Mouse (Mus musculus) spleen, postnatal 36 days (tissue): Measurements from ENCODE around the gene Zfp866.

ENCODE experiments used
- DNase-seq, 2 experiments: peaks; one replicate each; pipeline ENCODE4 v3.0.0; 2022; ENCODE audit warnings: low spot score in 2 of 2, mixed read lengths in 1 of 2

Zfp866 gene

GRCm38 (mm10) chr8:69797661-69798060 is 6.7 kb upstream of the Zfp866 start:
- DNase-seq, result no peak

- DNase-seq, result no peak
These were observed 5.9 kb upstream of the Zfp866 start for GRCm38 (mm10) chr8:69796721-69797345.

- DNase-seq, result no peak
These were observed 3.9 kb upstream of the Zfp866 start for GRCm38 (mm10) chr8:69794901-69795300.

GRCm38 (mm10) chr8:69794096-69794495 is 3.1 kb upstream of the Zfp866 start:
- DNase-seq, result no peak

GRCm38 (mm10) chr8:69793666-69794065 is 2.7 kb upstream of the Zfp866 start:
- no peak for DNase-seq

DNA sequence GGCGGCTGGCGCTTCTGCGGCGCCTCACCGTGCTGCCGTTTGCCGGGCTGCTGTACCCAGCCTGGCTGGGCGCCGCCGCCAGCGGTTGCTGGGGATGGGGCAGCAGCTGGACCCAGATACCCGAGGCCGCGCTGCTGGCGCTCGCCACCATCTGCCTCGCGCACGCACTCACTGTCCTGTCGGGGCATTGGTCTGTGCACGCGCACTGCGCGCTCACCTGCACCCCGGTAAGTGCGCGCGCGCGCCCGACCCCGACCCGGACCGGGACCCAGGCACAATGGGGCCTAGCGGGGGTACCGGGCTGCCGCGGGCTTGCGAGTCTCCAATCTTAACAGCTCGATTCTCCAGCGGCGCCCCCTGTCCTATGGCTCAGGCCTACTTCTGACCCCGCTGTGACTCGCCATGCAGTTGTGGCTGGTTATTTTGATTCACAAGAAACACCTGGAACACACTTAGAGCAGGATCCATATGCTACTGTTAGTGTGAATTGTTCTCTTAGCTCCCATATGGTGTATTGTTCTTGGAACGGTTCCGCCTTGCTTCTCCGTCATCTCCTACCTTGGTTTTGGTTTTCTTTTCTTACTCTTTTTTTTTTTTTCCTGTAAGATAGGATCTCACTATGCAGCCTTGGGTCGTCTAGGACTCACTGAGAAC is 564 bp upstream of the Zfp866 start:
- peak; percentile 32 to 36 for DNase-seq

GRCm38 (mm10) chr8:69790364-69790763 is 614 bp downstream of the Zfp866 start:
- DNase-seq, result no peak

- DNase-seq, result no peak
These were observed 1.2 kb downstream of the Zfp866 start for GRCm38 (mm10) chr8:69789731-69790130.

DNA sequence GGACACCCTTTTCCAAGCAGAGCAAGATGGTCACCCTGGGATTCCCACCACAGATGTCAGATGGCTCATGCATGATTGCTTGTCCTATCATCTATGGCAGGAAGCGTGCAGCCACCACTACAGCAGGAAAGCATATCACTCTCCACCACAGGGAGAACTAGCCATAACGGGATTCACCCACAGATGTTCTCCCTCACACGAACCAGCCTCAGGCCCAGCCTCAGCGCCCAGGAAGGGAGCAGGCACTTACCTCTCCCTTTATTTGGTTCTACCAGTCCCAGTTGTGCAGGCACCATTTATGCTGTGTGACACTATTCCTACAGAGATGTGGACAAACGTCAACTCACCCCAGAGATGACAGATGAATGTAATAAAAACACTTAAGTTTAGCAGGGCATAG is 1.9 kb downstream of the Zfp866 start:
- no peak for DNase-seq

- DNase-seq, result no peak
These were observed 13.9 kb downstream of the Zfp866 start for GRCm38 (mm10) chr8:69777111-69777510.

GRCm38 (mm10) chr8:69775149-69775534 is 15.8 kb downstream of the Zfp866 start:
- DNase-seq, result no peak

DNA sequence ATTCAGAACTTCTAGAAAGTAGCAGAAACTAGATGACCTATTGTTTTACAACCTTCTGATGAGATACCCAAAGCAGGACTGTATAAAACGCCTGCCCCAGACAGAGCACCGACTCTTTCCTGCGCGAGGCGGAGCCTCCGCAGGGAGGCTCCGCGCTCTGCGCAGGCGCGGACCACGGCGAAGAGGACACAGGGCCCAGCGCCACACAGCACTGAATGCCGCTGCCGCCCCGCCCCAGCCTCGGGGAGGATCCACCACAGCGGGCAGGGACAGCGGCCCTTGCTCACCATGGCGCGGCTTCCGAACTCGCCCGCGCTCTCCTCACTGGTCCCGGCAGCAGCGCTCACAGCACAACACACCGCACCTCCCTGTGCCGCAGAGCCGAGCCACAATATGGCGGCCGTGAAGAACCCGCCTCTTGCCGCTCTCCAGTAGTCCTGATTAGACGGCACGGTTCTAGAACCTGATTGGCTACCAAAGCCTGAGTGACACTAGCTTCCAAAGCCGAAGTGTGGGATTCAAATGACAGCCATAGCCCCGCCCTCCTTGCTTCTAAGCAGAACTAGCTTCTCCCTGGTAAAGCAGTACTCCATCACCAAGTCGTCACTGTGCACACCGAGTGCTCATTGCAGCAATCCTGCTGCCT is 16.4 kb downstream of the Zfp866 start, which contains the start of gene Gm20422:
Gene Gm20422 (minus strand): TSS at position 384 of the 646 bp plus-strand sequence.
- peak; percentile 91 to 94 for DNase-seq

- no peak for DNase-seq
These were observed 18.9 kb downstream of the Zfp866 start for GRCm38 (mm10) chr8:69772106-69772505.

- no peak for DNase-seq
These were observed 19.8 kb downstream of the Zfp866 start for GRCm38 (mm10) chr8:69771221-69771620.

GRCm38 (mm10) chr8:69761814-69762445 is 29.0 kb downstream of the Zfp866 start:
- no peak for DNase-seq

DNA sequence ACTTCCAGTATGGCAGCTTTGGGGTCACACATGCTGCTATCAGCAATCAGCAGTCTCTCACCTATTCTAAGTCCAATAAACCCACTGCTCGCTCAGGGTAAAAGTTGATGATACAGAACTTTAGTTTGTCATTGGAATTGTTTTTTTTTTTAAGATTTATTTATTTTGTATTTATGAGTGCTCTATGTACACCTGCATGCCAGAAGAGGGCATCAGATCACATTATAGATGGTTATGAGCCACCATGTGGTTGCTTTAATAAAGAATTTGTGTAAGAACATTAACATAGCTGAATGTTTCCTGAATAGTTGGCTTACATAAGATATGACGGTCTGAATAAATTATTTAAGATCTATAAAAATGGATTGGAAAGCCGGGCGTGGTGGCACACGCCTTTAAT is 32.7 kb downstream of the Zfp866 start:
- DNase-seq, result no peak

- no peak for DNase-seq
These were observed 38.5 kb downstream of the Zfp866 start for GRCm38 (mm10) chr8:69752437-69752836.

DNA sequence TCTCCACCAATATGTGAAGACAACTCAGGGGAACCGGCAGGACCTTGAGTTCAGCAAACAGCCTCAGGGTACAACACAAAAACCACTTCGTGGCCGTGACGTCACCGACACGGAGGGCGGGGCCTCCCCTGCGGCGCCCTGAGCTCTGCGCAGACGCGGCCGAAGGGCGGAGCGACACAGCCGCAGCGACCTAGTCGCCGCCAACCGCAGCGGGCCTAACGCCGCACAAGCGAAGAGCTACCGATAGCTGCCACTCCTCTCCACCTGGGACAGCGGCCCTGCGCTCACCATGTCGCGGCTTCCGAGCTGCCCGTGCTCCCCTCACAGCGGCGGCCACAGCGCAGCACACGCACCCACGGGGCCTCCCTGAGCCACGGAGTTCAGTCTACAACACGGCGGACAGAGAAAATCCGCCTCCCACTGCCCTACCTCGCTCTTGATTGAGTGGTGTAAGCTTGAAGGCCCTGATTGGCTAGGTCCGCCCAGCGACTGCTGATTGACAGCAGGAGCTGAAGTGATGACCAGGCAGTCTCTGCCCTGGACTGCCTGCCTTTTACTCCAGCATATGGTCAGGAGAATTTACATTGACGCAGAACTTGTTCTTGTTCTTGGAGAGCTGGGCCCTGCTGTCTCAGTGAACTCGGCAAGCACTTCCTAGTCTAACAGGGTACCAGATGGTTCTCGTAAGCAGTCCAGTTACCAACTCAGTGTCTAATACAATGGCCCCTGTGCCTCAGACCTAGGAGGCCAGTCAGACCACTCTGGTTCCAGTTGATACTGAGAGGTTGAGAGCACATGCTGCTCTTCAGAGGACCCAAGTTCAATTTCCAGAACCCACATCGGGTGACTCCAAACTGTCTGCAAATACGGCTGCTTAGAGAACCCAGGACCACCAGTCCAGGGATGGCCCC is 41.2 kb downstream of the Zfp866 start, which contains the start of gene Zfp963:
Gene Zfp963 (minus strand): TSS at position 427 of the 911 bp plus-strand sequence.
- peak; percentile 94 for DNase-seq

DNA sequence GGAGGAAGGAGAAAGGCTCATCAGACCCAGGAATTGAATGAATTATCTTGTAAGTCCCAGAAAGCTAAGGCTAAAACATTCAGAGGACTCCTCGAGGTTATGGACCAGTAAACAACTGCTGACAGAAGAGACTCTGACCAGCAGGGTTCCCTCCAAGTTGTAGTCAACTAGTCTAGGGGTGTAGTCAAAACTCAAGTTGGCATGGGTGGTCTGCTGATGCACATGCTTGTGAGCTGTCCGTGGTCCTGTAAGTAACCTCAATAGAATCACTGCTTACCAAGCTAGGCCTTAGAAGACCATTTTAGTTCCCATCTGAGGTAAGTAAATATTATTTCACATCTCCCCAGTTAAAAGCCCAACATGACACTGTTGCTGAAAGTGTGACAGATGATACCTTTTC is 49.7 kb downstream of the Zfp866 start:
- no peak for DNase-seq

- no peak for DNase-seq
These were observed 50.2 kb downstream of the Zfp866 start for GRCm38 (mm10) chr8:69740763-69741162.

GRCm38 (mm10) chr8:69735495-69735894 is 55.5 kb downstream of the Zfp866 start:
- DNase-seq, result no peak
